Comparison of ENCODE assay signal across 21 mouse cellular contexts in genomic region chr17:8951588-8951987, GRCm38 (mm10). TPM values are rescaled to one million over a fixed set of nuclear protein-coding genes. Genes with fewer than 3 reads are reported as not detected.
DNase-seq lines count a peak whose midpoint lies in the region; ATAC-seq and TF ChIP-seq lines count a peak whose summit lies in the region.
"Had no signal": no experiment of that assay in that cellular context is flagged by ENCODE, and none has a peak within 500 bp of the region (broad histone marks: within the 10 kb centered on the region; RNA-seq: fewer than 3 reads in every experiment).

No protein-coding gene starts in this region.

- in situ Hi-C loops in CH12.LX (cut with MboI; ENCODE audit: low pct_ligation_motif_present, low pct_unique_long_range_greater_than_20kb, low sequenced_read_pairs): no loop called here

- no peaks in the 10 kb centered on the region for H3K79me2 ChIP-seq in CH12.LX (replicated peaks; ENCODE audit: control insufficient read depth, extremely low read depth, insufficient read depth, poor library complexity, severe bottlenecking)

- 58% methylated on average over 5 of the region's 5 CpGs for WGBS in embryonic facial prominence, embryonic 11.5 days
- WGBS in embryonic facial prominence, embryonic 10.5 days: 58% methylated on average over 5 of the region's 5 CpGs
- WGBS in embryonic facial prominence, embryonic 14.5 days: 56% methylated on average over 5 of the region's 5 CpGs

- no peaks in the 10 kb centered on the region for H3K27me3 ChIP-seq in embryonic facial prominence, embryonic 11.5 days (ENCODE audit: control insufficient read depth, insufficient read depth, low read length)
- H3K27me3 ChIP-seq in embryonic facial prominence, embryonic 10.5 days (replicated peaks; ENCODE audit: low read depth, poor library complexity, severe bottlenecking): no peaks in the 10 kb centered on the region
- no peaks in the 10 kb centered on the region for H3K27me3 ChIP-seq in CH12.LX (replicated peaks)
- H3K27me3 ChIP-seq in embryonic facial prominence, embryonic 14.5 days (replicated peaks; ENCODE audit: control insufficient read depth, insufficient read depth, low read length): no peaks in the 10 kb centered on the region
- H3K27me3 ChIP-seq: embryonic facial prominence, embryonic 13.5 days; forebrain, embryonic 13.5 days; hindbrain, embryonic 12.5 days had no signal

- no peak overlapping the region for H3K9ac ChIP-seq in embryonic facial prominence, embryonic 11.5 days (replicated peaks; ENCODE audit: low read length)
- no peak overlapping the region for H3K9ac ChIP-seq in CH12.LX (ENCODE audit: insufficient read depth, low read depth)
- no peak overlapping the region for H3K9ac ChIP-seq in embryonic facial prominence, embryonic 14.5 days (ENCODE audit: low read depth, low read length)
- H3K9ac ChIP-seq: embryonic facial prominence, embryonic 13.5 days; forebrain, embryonic 13.5 days; forebrain, postnatal 0 days; heart, embryonic 12.5 days; hindbrain, embryonic 12.5 days had no signal

- dilution Hi-C loops in CH12.LX (cut with MboI; ENCODE audit: extremely low pct_ligation_motif_present, extremely low pct_unique_long_range_greater_than_20kb, low sequenced_read_pairs): no loop called here

- ATAC-seq in embryonic facial prominence, embryonic 11.5 days (replicated peaks; ENCODE audit: insufficient number of reproducible peaks, low FRiP score, low TSS enrichment, low read depth): no peak
- ATAC-seq in embryonic facial prominence, embryonic 14.5 days (ENCODE audit: low read depth): no peak
- ATAC-seq: forebrain, embryonic 13.5 days; forebrain, postnatal 0 days; hindbrain, embryonic 16.5 days; inflammation-experienced regulatory T-cells, adult 6 months had no signal

- H3K4me3 ChIP-seq in embryonic facial prominence, embryonic 11.5 days (ENCODE audit: low read depth, low read length): no peak overlapping the region
- no peak overlapping the region for H3K4me3 ChIP-seq in embryonic facial prominence, embryonic 10.5 days
- H3K4me3 ChIP-seq in CH12.LX (replicated peaks in 1 of 3; ENCODE audit: low read depth in 2 of 3, low read length in 2 of 3, poor library complexity in 1 of 3): no peak overlapping the region
- no peak overlapping the region for H3K4me3 ChIP-seq in embryonic facial prominence, embryonic 14.5 days (ENCODE audit: low read depth, low read length)
- H3K4me3 ChIP-seq: embryonic facial prominence, embryonic 13.5 days; forebrain, embryonic 13.5 days; gastrocnemius, adult 2 months; heart, embryonic 12.5 days; hindbrain, embryonic 12.5 days had no signal

- H3K36me3 ChIP-seq in embryonic facial prominence, embryonic 11.5 days (replicated peaks; ENCODE audit: control insufficient read depth, insufficient read depth, low read depth, low read length): no peaks in the 10 kb centered on the region
- H3K36me3 ChIP-seq in embryonic facial prominence, embryonic 10.5 days (replicated peaks): peaks cover 6% of the 10 kb centered on the region; the same call in 1 of the 2 replicates
- H3K36me3 ChIP-seq in CH12.LX (replicated peaks in 1 of 2; ENCODE audit: control insufficient read depth in 1 of 2, insufficient read depth in 1 of 2, low read length in 1 of 2): no peaks in the 10 kb centered on the region
- 0 out of 2 replicates have a peak, but pooled peaks cover 6% of the 10 kb centered on the region for H3K36me3 ChIP-seq in embryonic facial prominence, embryonic 14.5 days (ENCODE audit: control insufficient read depth, insufficient read depth, low read length)

- peak; percentile 30 for DNase-seq in embryonic facial prominence, embryonic 11.5 days (ENCODE audit: low spot score)
- no peak for DNase-seq in embryonic facial prominence, embryonic 10.5 days (ENCODE audit: low spot score)
- no peak for DNase-seq in CH12.LX (ENCODE audit: extremely low read depth)
- peak; percentile 51 for DNase-seq in embryonic facial prominence, embryonic 14.5 days (ENCODE audit: low spot score)
- DNase-seq in retina, embryonic 14.5 days (ENCODE audit: low spot score): peak; percentile 38
- no peak for DNase-seq in thymus, postnatal 4 days
- DNase-seq in kidney, adult 9 months: no peak
- DNase-seq: adrenal gland, adult 2 months; adrenal gland, postnatal 25 days; cerebellum, adult 11 months; cerebellum, adult 8-10 months; cerebellum, postnatal 14 days; forebrain, postnatal 0 days; gastrocnemius, adult 2 months; gastrocnemius, postnatal 25 days had no signal

- no peak for TF ChIP-seq POLR2A in CH12.LX (IDR thresholded peaks at IDR 0.05; ENCODE audit: low read depth, low read length)

- H3K4me2 ChIP-seq in embryonic facial prominence, embryonic 11.5 days (ENCODE audit: low read depth, low read length): no peak overlapping the region
- peak overlapping the region; percentile 2; the same call in 1 of the 2 replicates for H3K4me2 ChIP-seq in CH12.LX (ENCODE audit: insufficient read depth, low read depth, poor library complexity, severe bottlenecking)
- H3K4me2 ChIP-seq in embryonic facial prominence, embryonic 14.5 days (ENCODE audit: low read depth, low read length): no peak overlapping the region
- H3K4me2 ChIP-seq: embryonic facial prominence, embryonic 13.5 days; forebrain, embryonic 13.5 days; heart, embryonic 12.5 days; hindbrain, embryonic 12.5 days had no signal

- no peak for TF ChIP-seq CTCF in CH12.LX (conservative IDR thresholded peaks at IDR 0.05 in 1 of 2, IDR thresholded peaks at IDR 0.05 in 1 of 2; ENCODE audit: low read depth in 2 of 2, low read length in 2 of 2)

- no peak overlapping the region for H3K27ac ChIP-seq in embryonic facial prominence, embryonic 11.5 days (replicated peaks; ENCODE audit: low read depth, low read length)
- H3K27ac ChIP-seq in embryonic facial prominence, embryonic 10.5 days (replicated peaks): no peak overlapping the region
- no peak overlapping the region for H3K27ac ChIP-seq in CH12.LX (ENCODE audit: insufficient read depth, low read depth)
- no peak overlapping the region for H3K27ac ChIP-seq in embryonic facial prominence, embryonic 14.5 days (replicated peaks; ENCODE audit: low read depth, low read length)
- H3K27ac ChIP-seq: embryonic facial prominence, embryonic 13.5 days; forebrain, embryonic 13.5 days; gastrocnemius, adult 2 months; hindbrain, embryonic 12.5 days had no signal

- H3K9me3 ChIP-seq in embryonic facial prominence, embryonic 11.5 days (replicated peaks; ENCODE audit: control insufficient read depth, low read length): no peaks in the 10 kb centered on the region
- H3K9me3 ChIP-seq in embryonic facial prominence, embryonic 10.5 days: no peaks in the 10 kb centered on the region
- H3K9me3 ChIP-seq in CH12.LX (replicated peaks; ENCODE audit: low read length): no peaks in the 10 kb centered on the region
- H3K9me3 ChIP-seq in embryonic facial prominence, embryonic 14.5 days (ENCODE audit: control insufficient read depth, low read length): no peaks in the 10 kb centered on the region
- H3K9me3 ChIP-seq: embryonic facial prominence, embryonic 13.5 days; forebrain, embryonic 13.5 days; hindbrain, embryonic 12.5 days had no signal

- no peak for TF ChIP-seq RAD21 in CH12.LX (IDR thresholded peaks at IDR 0.05; ENCODE audit: low read depth, low read length)

- no peaks in the 10 kb centered on the region for H3K4me1 ChIP-seq in embryonic facial prominence, embryonic 11.5 days (ENCODE audit: control insufficient read depth, insufficient read depth, low read length)
- H3K4me1 ChIP-seq in embryonic facial prominence, embryonic 10.5 days: peaks cover 8% of the 10 kb centered on the region; the same call in 1 of the 2 replicates
- peaks cover 6% of the 10 kb centered on the region in 2 experiments; a peak in 3 of 4 replicates for H3K4me1 ChIP-seq in CH12.LX (ENCODE audit: control insufficient read depth in 1 of 2, insufficient read depth in 2 of 2)
- no peaks in the 10 kb centered on the region for H3K4me1 ChIP-seq in embryonic facial prominence, embryonic 14.5 days (ENCODE audit: control insufficient read depth, insufficient read depth, low read length)
- H3K4me1 ChIP-seq: embryonic facial prominence, embryonic 13.5 days had no signal

- no peak for TF ChIP-seq EP300 in CH12.LX (IDR thresholded peaks at IDR 0.05; ENCODE audit: low read length)

TF ChIP-seq in CH12.LX, 34 proteins besides CTCF, POLR2A, EP300 and RAD21:
- TF ChIP-seq NELFE (IDR thresholded peaks at IDR 0.05; ENCODE audit: low read depth, low read length) (no peak), RCOR1 (conservative IDR thresholded peaks at IDR 0.05; ENCODE audit: low read depth, low read length) (no peak), CHD2 (IDR thresholded peaks at IDR 0.05; ENCODE audit: low read length) (no peak), MAX (IDR thresholded peaks at IDR 0.05; ENCODE audit: low read length) (no peak), USF2 (conservative IDR thresholded peaks at IDR 0.05; ENCODE audit: low read depth, low read length) (no peak), TBP (conservative IDR thresholded peaks at IDR 0.05; ENCODE audit: low read depth, low read length) (no peak), ELF1 (IDR thresholded peaks at IDR 0.05; ENCODE audit: low read depth, low read length) (no peak), TCF12 (IDR thresholded peaks at IDR 0.05; ENCODE audit: low read depth, low read length) (no peak), SMC3 (IDR thresholded peaks at IDR 0.05; ENCODE audit: low read depth, low read length) (no peak), SIN3A (IDR thresholded peaks at IDR 0.05; ENCODE audit: low read length) (no peak), JUND (conservative IDR thresholded peaks at IDR 0.05; ENCODE audit: low read depth, low read length) (no peak), MEF2A (IDR thresholded peaks at IDR 0.05; ENCODE audit: borderline replicate concordance, low read depth, low read length) (no peak), MXI1 (IDR thresholded peaks at IDR 0.05; ENCODE audit: low read depth, low read length) (no peak), ZC3H11A (IDR thresholded peaks at IDR 0.05; ENCODE audit: low read depth, low read length) (no peak), GABPA (IDR thresholded peaks at IDR 0.05; ENCODE audit: insufficient replicate concordance, low read depth, low read length) (no peak), NRF1 (IDR thresholded peaks at IDR 0.05; ENCODE audit: low read depth, low read length) (no peak), USF1 (IDR thresholded peaks at IDR 0.05; ENCODE audit: low read depth, low read length) (no peak), ZKSCAN1 (IDR thresholded peaks at IDR 0.05; ENCODE audit: borderline replicate concordance, low read depth, low read length) (no peak), IRF4 (IDR thresholded peaks at IDR 0.05; ENCODE audit: low read depth, low read length) (no peak)
TF ChIP-seq in CH12.LX: peak in this region for 0.

RNA-seq across cellular contexts. Expression of gene 1700010I14Rik, which starts 36.5 kb away (rescaled TPM):
- polyA plus RNA-seq in embryonic facial prominence, embryonic 11.5 days (2014; fragmentation: Nextera tagmentation; extraction: Ambion mirVana): 1.6 and 2.2 TPM in 2 replicates
- 2.0 and 2.6 TPM in 2 replicates for polyA plus RNA-seq in embryonic facial prominence, embryonic 10.5 days (2016; fragmentation: Nextera tagmentation; extraction: Ambion mirVana)
- total RNA-seq in CH12.LX (2012; rRNA removed): 2.7 and 3.4 TPM in 2 replicates
- 3.4 and 3.5 TPM in 2 replicates for total RNA-seq in CH12.LX (2014; rRNA removed)
- 6.5 and 7.2 TPM in 2 replicates for polyA plus RNA-seq in CH12.LX (2012; ENCODE audit: insufficient read length, low read depth)
- 0.90 and 1.6 TPM in 2 replicates for polyA plus RNA-seq in embryonic facial prominence, embryonic 14.5 days (2014; fragmentation: Nextera tagmentation; extraction: Ambion mirVana)

Comparison
In these comparisons a context has a peak if more than half of its experiments do, and no peak if none do; other contexts are left out.
1. DNase-seq: peak in embryonic facial prominence, embryonic 11.5 days (single experiment), embryonic facial prominence, embryonic 14.5 days (single experiment) and retina, embryonic 14.5 days (single experiment); none in embryonic facial prominence, embryonic 10.5 days (single experiment), CH12.LX (single experiment), thymus, postnatal 4 days (single experiment) and kidney, adult 9 months (single experiment).